Mouse (Mus musculus) hindbrain, postnatal 0 days (tissue): Measurements from ENCODE around the gene Hs3st4. TPM values are rescaled to one million over a fixed set of nuclear protein-coding genes. Genes with fewer than 3 reads are reported as not detected.
A peak's percentile ranks its signal among the peaks of the same experiment; 100 is the strongest.

Experiments used
- ATAC-seq: fragments of 200-750 bp; cut with Nextera tagmentation; 2 replicates; pipeline ENCODE4 v1.8.0; 2017; ENCODE audit warnings: mild to moderate bottlenecking, moderate TSS enrichment, moderate library complexity
- DNase-seq: peaks from one replicate; pipeline ENCODE4 v3.0.0-alpha.2; 2015; ENCODE audit warnings: low spot score
- H3K27ac ChIP-seq: fragments of 300-500 bp; sonication (generic); 2 replicates; pipeline ENCODE4 v1.5.1; 2014; ENCODE audit warnings: mild to moderate bottlenecking
- H3K27me3 ChIP-seq: fragments of 300-500 bp; sonication (generic); 2 replicates; pipeline ENCODE4 v1.6.1; 2014; ENCODE audit warnings: low read length, mixed read lengths; ENCODE audit not compliant: insufficient read depth
- H3K36me3 ChIP-seq: fragments of 300-500 bp; sonication (generic); 2 replicates; pipeline ENCODE4 v1.6.1; 2014; ENCODE audit warnings: low read length, mixed read lengths; ENCODE audit not compliant: insufficient read depth
- H3K4me1 ChIP-seq: fragments of 300-500 bp; sonication (generic); 2 replicates; pipeline ENCODE4 v1.6.1; 2014; ENCODE audit warnings: antibody characterized with exemption, low read length, mixed read lengths; ENCODE audit not compliant: insufficient read depth
- H3K4me2 ChIP-seq: fragments of 300-500 bp; sonication (generic); 2 replicates; pipeline ENCODE4 v1.6.1; 2014; ENCODE audit warnings: low read depth, mild to moderate bottlenecking, low read length, moderate library complexity, mixed read lengths
- H3K4me3 ChIP-seq: fragments of 300-500 bp; sonication (generic); 2 replicates; pipeline ENCODE4 v1.5.1; 2014; ENCODE audit warnings: low read length
- H3K9ac ChIP-seq: fragments of 300-500 bp; sonication (generic); replicated peaks from 2 replicates; pipeline ENCODE4 v1.6.1; 2014; ENCODE audit warnings: mild to moderate bottlenecking, low read length, moderate library complexity, mixed read lengths
- H3K9me3 ChIP-seq: fragments of 300-500 bp; sonication (generic); 2 replicates; pipeline ENCODE4 v1.6.1; 2016; ENCODE audit warnings: low read length, mixed read lengths
- CTCF ChIP-seq: IDR thresholded peaks from 2 replicates; pipeline ENCODE4 v1.5.1; 2016; ENCODE audit warnings: antibody characterized with exemption, control low read depth, low read depth
- WGBS: fragments of 180-500 bp; shearing (Covaris S2); extraction: QIAGEN DNeasy Blood & Tissue Kit; methylation state at CpG from one replicate; pipeline ENCODE4 v1.1.7; 2014; 5-methylcytosine and 5-hydroxymethylcytosine counted together
- polyA plus RNA-seq: library from polyadenylated mRNA; unstranded; fragments of >200 nt; fragmentation: Nextera tagmentation; extraction: Ambion mirVana; gene quantifications from 2 replicates; pipeline ENCODE4 v1.2.1, GENCODE M21; 2015
- total RNA-seq: library from RNA; depleted of rRNA; stranded (reverse); fragments of >200 nt; gene quantifications from 2 replicates; pipeline ENCODE4 v1.2.3, GENCODE M21; 2014; rRNA removed

The Hs3st4 gene
- total RNA-seq (20.7 and 20.9 TPM in 2 replicates), polyA plus RNA-seq (15.1 and 16.0 TPM in 2 replicates)

- Histone ChIP-seq H3K27me3 (peaks cover 29% of the 10 kb centered on the region), H3K27ac (no peak within 1 kb of the TSS; the same call in 1 of the 2 replicates), H3K9ac (peak within 1 kb of the TSS; percentile 54), H3K4me1 (no peaks in the 10 kb centered on the region; the same call in 1 of the 2 replicates), H3K36me3 (no peaks in the 10 kb centered on the region), H3K9me3 (no peaks in the 10 kb centered on the region), H3K4me3 (peak within 1 kb of the TSS; percentile 71), H3K4me2 (peak within 1 kb of the TSS; percentile 87)
- ATAC-seq = peak; percentile 53
- DNase-seq = peak; percentile 60
- under 1% methylated on average over 45 of the region's 74 CpGs for WGBS
- TF ChIP-seq CTCF = no peak
These were observed at the start of gene Hs3st4 for GRCm38 (mm10) chr7:123982461-123983038. Gene Hs3st4 (plus strand): TSS chr7:123982869.

GRCm38 (mm10) chr7:123946836-123947235 is 35.8 kb upstream of the Hs3st4 start:
- no peaks in the 10 kb centered on the region for H3K36me3 ChIP-seq
- TF ChIP-seq CTCF = no peak
- H3K9me3 ChIP-seq = no peaks in the 10 kb centered on the region
- no peak overlapping the region for H3K9ac ChIP-seq
- ATAC-seq = no peak
- H3K4me2 ChIP-seq = no peak overlapping the region
- H3K4me3 ChIP-seq = no peak overlapping the region
- no peaks in the 10 kb centered on the region for H3K27me3 ChIP-seq
- no peak for DNase-seq
- WGBS = 83% methylated on average over 3 of the region's 3 CpGs
- H3K27ac ChIP-seq = no peak overlapping the region
- no peaks in the 10 kb centered on the region for H3K4me1 ChIP-seq

GRCm38 (mm10) chr7:123963021-123963420 is 19.6 kb upstream of the Hs3st4 start:
- DNase-seq (no peak), ATAC-seq (no peak)
- H3K9ac ChIP-seq = no peak overlapping the region
- no peak for TF ChIP-seq CTCF
- no peaks in the 10 kb centered on the region for H3K27me3 ChIP-seq
- 80% methylated on average over 5 of the region's 5 CpGs for WGBS
- H3K4me3 ChIP-seq = no peak overlapping the region
- H3K9me3 ChIP-seq = no peaks in the 10 kb centered on the region
- no peaks in the 10 kb centered on the region for H3K36me3 ChIP-seq
- H3K4me1 ChIP-seq = no peaks in the 10 kb centered on the region
- H3K4me2 ChIP-seq = no peak overlapping the region
- H3K27ac ChIP-seq = no peak overlapping the region

- H3K9me3 ChIP-seq = no peaks in the 10 kb centered on the region
- no peaks in the 10 kb centered on the region for H3K4me1 ChIP-seq
- DNase-seq (peak; percentile 61), ATAC-seq (no peak)
- H3K27me3 ChIP-seq = no peaks in the 10 kb centered on the region
- TF ChIP-seq CTCF = peak; percentile 60
- no peak overlapping the region for H3K4me3 ChIP-seq
- H3K4me2 ChIP-seq = no peak overlapping the region
- 50% methylated on average over 10 of the region's 10 CpGs for WGBS
- H3K27ac ChIP-seq = no peak overlapping the region
- H3K36me3 ChIP-seq = no peaks in the 10 kb centered on the region
- no peak overlapping the region for H3K9ac ChIP-seq
These were observed 18.0 kb upstream of the Hs3st4 start for GRCm38 (mm10) chr7:123964559-123965142.

GRCm38 (mm10) chr7:123965515-123965914 is 17.2 kb upstream of the Hs3st4 start:
- H3K4me2 ChIP-seq = no peak overlapping the region
- H3K27me3 ChIP-seq = no peaks in the 10 kb centered on the region
- ATAC-seq (no peak), DNase-seq (no peak)
- WGBS = 74% methylated on average over 7 of the region's 7 CpGs
- no peak overlapping the region for H3K4me3 ChIP-seq
- no peak overlapping the region for H3K9ac ChIP-seq
- no peaks in the 10 kb centered on the region for H3K36me3 ChIP-seq
- no peaks in the 10 kb centered on the region for H3K4me1 ChIP-seq
- TF ChIP-seq CTCF = no peak
- no peaks in the 10 kb centered on the region for H3K9me3 ChIP-seq
- H3K27ac ChIP-seq = no peak overlapping the region

GRCm38 (mm10) chr7:123975441-123975840 is 7.2 kb upstream of the Hs3st4 start:
- no peak overlapping the region for H3K4me2 ChIP-seq
- H3K27ac ChIP-seq = no peak overlapping the region
- no peaks in the 10 kb centered on the region for H3K4me1 ChIP-seq
- no peak overlapping the region for H3K4me3 ChIP-seq
- H3K27me3 ChIP-seq = no peaks in the 10 kb centered on the region
- 40% methylated on average over 7 of the region's 7 CpGs for WGBS
- TF ChIP-seq CTCF = no peak
- ATAC-seq (no peak), DNase-seq (no peak)
- H3K36me3 ChIP-seq = no peaks in the 10 kb centered on the region
- H3K9me3 ChIP-seq = no peaks in the 10 kb centered on the region
- no peak overlapping the region for H3K9ac ChIP-seq

GRCm38 (mm10) chr7:123981435-123981834 is 1.2 kb upstream of the Hs3st4 start:
- no peak for ATAC-seq
- peak; percentile 21; the same call in 1 of the 2 replicates for TF ChIP-seq CTCF
- peaks cover 26% of the 10 kb centered on the region for H3K27me3 ChIP-seq
- WGBS = 11% methylated on average over 7 of the region's 7 CpGs
- H3K9ac ChIP-seq = no peak overlapping the region
- no peaks in the 10 kb centered on the region for H3K9me3 ChIP-seq
- peak overlapping the region; percentile 87 for H3K4me2 ChIP-seq
- H3K4me3 ChIP-seq = peak overlapping the region; percentile 71
- no peaks in the 10 kb centered on the region; the same call in 1 of the 2 replicates for H3K4me1 ChIP-seq
- no peak overlapping the region for H3K27ac ChIP-seq
- no peaks in the 10 kb centered on the region for H3K36me3 ChIP-seq
- DNase-seq = peak; percentile 39
